Mouse (Mus musculus) stomach, postnatal 0 days (tissue): Measurements from ENCODE around the gene Mrm3. TPM values are rescaled to one million over a fixed set of nuclear protein-coding genes. Genes with fewer than 3 reads are reported as not detected.

Source experiments
- ATAC-seq: fragments of 200-750 bp; cut with Nextera tagmentation; 2 replicates; pipeline ENCODE4 v1.8.0; 2017; ENCODE audit not compliant: low FRiP score, low TSS enrichment
- DNase-seq: peaks from one replicate; pipeline ENCODE4 v3.0.0-alpha.2; 2016; ENCODE audit warnings: low spot score
- H3K27ac ChIP-seq: fragments of 300-500 bp; sonication (generic); replicated peaks from 2 replicates; pipeline ENCODE4 v1.5.1; 2014; ENCODE audit warnings: mild to moderate bottlenecking, control low read depth
- H3K27me3 ChIP-seq: fragments of 300-500 bp; sonication (generic); 2 replicates; pipeline ENCODE4 v1.6.1; 2014; ENCODE audit warnings: low read length; ENCODE audit not compliant: control insufficient read depth, insufficient read depth
- H3K36me3 ChIP-seq: fragments of 300-500 bp; sonication (generic); 2 replicates; pipeline ENCODE4 v1.6.1; 2014; ENCODE audit warnings: low read length, mixed read lengths; ENCODE audit not compliant: control insufficient read depth, insufficient read depth
- H3K4me1 ChIP-seq: fragments of 300-500 bp; sonication (generic); replicated peaks from 2 replicates; pipeline ENCODE4 v1.6.1; 2014; ENCODE audit warnings: antibody characterized with exemption; ENCODE audit not compliant: control insufficient read depth, insufficient read depth
- H3K4me2 ChIP-seq: fragments of 300-500 bp; sonication (generic); replicated peaks from 2 replicates; pipeline ENCODE4 v1.6.1; 2014; ENCODE audit warnings: low read depth, mild to moderate bottlenecking, control low read depth, moderate library complexity
- H3K4me3 ChIP-seq: fragments of 300-500 bp; sonication (generic); 2 replicates; pipeline ENCODE4 v1.5.1; 2014; ENCODE audit warnings: low read depth, low read length, control low read depth
- H3K9ac ChIP-seq: fragments of 300-500 bp; sonication (generic); 2 replicates; pipeline ENCODE4 v1.6.1; 2014; ENCODE audit warnings: mild to moderate bottlenecking, low read length, control low read depth, mixed read lengths
- H3K9me3 ChIP-seq: fragments of 300-500 bp; sonication (generic); 2 replicates; pipeline ENCODE4 v1.6.1; 2016; ENCODE audit warnings: low read length; ENCODE audit not compliant: control insufficient read depth
- CTCF ChIP-seq: IDR thresholded peaks from 2 replicates; pipeline ENCODE4 v1.5.1; 2016; ENCODE audit warnings: antibody characterized with exemption, low read depth, mild to moderate bottlenecking, moderate library complexity
- EP300 ChIP-seq: optimal IDR thresholded peaks from 2 replicates; pipeline ENCODE3; 2016; ENCODE audit warnings: antibody characterized with exemption
- WGBS: fragments of 180-500 bp; shearing (Covaris S2); extraction: QIAGEN DNeasy Blood & Tissue Kit; methylation state at CpG from one replicate; pipeline ENCODE4 v1.1.7; 2014; 5-methylcytosine and 5-hydroxymethylcytosine counted together
- polyA plus RNA-seq: library from polyadenylated mRNA; unstranded; fragments of >200 nt; fragmentation: Nextera tagmentation; extraction: Ambion mirVana; gene quantifications from 2 replicates; pipeline ENCODE4 v1.2.1, GENCODE M21; 2015

Gene Mrm3
- 13.4 and 14.7 TPM in 2 replicates for polyA plus RNA-seq

- Histone ChIP-seq H3K36me3 (0 out of 2 replicates have a peak, but pooled peaks cover 4% of the 10 kb centered on the region), H3K4me3 (peak within 1 kb of the TSS; percentile 87), H3K9ac (peak within 1 kb of the TSS; percentile 83), H3K4me2 (peak within 1 kb of the TSS; percentile 85), H3K9me3 (no peaks in the 10 kb centered on the region), H3K4me1 (no peaks in the 10 kb centered on the region), H3K27me3 (no peaks in the 10 kb centered on the region), H3K27ac (peak within 1 kb of the TSS; percentile 78; the same call in 1 of the 2 replicates)
- no peak for TF ChIP-seq CTCF
- TF ChIP-seq EP300: no peak
- ATAC-seq: peak; percentile 90
- peak; percentile 95 for DNase-seq
- under 1% methylated on average over 61 of the region's 61 CpGs for WGBS
Measured at GRCm38 (mm10) chr11:76242901-76243810, at the start of gene Mrm3, which contains the start of gene Glod4. TSS of gene Mrm3 (plus strand) at chr11:76243715. TSS of gene Glod4 (minus strand) at chr11:76243725.

DNA sequence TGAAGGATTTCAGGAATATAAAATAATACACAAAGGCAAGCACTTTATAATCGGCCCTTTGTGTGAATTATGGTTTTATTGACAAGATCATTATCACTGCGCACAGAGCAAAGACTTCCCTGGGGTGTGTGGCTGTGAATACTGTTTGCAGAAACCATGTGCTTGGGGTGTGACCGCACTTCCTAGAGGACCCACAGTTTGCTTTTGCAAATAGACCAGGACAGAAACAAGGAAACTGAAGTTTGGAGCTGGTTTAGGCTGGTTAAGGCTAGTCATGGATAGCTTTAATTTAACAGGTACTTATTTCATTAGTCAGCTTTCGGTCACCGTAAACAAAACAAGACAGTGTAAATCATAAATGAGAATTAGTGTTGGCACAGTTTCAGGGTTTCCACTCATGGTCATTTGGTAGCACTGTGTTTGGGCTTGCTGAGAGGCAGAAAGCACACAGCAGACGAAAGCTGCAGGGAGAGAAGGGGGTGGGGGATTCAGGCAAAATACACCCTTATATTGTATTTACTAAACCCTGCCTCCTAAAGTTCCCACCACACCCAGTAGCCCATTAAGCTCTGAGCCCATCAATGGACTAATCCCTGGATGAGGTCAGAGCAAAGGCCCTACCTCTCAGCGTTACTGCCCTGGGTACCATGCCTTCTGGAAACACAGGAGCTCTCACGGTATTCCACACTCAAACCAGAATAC, 47.1 kb upstream of the Mrm3 start:
- peak overlapping the region; percentile 92 for H3K27ac ChIP-seq
- H3K4me2 ChIP-seq: peak overlapping the region; percentile 17
- H3K36me3 ChIP-seq: no peaks in the 10 kb centered on the region
- 36% methylated on average over 8 of the region's 8 CpGs for WGBS
- DNase-seq: peak; percentile 60
- peak; percentile 95 for ATAC-seq
- H3K9me3 ChIP-seq: no peaks in the 10 kb centered on the region
- H3K4me1 ChIP-seq: no peaks in the 10 kb centered on the region
- TF ChIP-seq EP300 (no peak), CTCF (no peak)
- H3K27me3 ChIP-seq: no peaks in the 10 kb centered on the region
- H3K9ac ChIP-seq: no peak overlapping the region
- H3K4me3 ChIP-seq: no peak overlapping the region

DNA sequence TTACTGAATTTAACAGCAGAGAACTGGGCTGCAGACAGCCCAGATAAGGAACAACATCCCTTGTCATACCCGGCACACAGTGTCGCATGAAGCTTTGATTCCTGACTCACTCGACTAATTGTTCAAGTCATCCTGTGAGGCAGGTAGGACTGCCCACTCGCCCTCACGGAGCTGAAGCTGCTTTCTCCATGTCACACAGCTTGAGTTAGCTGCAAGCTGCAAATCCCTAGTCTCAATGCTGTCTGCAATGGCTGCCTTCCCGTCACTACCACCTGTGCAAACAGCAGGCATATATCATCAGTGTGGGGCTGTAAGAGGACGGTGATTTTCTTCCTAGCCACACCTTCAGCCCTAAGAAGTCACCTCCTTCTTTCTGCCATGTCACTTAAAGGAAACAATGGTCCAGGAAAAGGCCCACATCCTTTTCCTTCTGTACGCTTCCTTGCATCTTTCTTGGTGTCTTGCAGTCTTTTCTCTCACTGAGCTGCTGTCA, 46.5 kb upstream of the Mrm3 start:
- no peak for TF ChIP-seq EP300
- TF ChIP-seq CTCF: no peak
- peak; percentile 50 for ATAC-seq
- H3K4me3 ChIP-seq: no peak overlapping the region

GRCm38 (mm10) chr11:76201761-76202674, 41.5 kb upstream of the Mrm3 start:
- peak overlapping the region; percentile 97 for H3K4me2 ChIP-seq

More for the DNA sequence above, 46.5 kb upstream of the Mrm3 start:
- Histone ChIP-seq H3K36me3 (no peaks in the 10 kb centered on the region), H3K27ac (peak overlapping the region; percentile 92), H3K4me1 (no peaks in the 10 kb centered on the region), H3K9ac (no peak overlapping the region), H3K27me3 (no peaks in the 10 kb centered on the region), H3K9me3 (no peaks in the 10 kb centered on the region), H3K4me2 (0 out of 2 replicates have a peak overlapping the region, but pooled peaks have one; percentile 23)
- 33% methylated on average over 8 of the region's 8 CpGs for WGBS
- peak; percentile 44 for DNase-seq

DNA sequence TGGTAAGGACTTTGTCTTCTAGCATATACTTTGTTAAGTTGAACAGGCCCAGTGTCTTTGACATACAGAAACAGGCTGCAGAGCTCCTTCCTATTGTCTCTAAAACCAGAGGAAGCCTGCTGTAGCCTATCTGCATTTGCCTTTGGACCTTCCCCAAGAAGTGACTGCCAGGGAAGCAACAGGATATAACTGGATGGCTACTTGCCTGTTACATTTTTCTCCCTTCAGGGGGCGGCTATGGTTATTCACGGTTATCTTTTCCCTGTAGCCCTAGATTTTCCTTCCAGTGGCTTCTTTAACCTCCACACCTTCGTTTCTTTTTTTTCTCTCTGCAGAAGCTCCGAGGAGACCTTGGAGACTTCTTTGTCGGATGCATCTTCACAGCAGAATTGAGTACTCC, 36.7 kb upstream of the Mrm3 start:
- Histone ChIP-seq H3K4me2 (no peak overlapping the region), H3K4me3 (no peak overlapping the region), H3K9ac (no peak overlapping the region), H3K27ac (no peak overlapping the region), H3K9me3 (no peaks in the 10 kb centered on the region), H3K36me3 (peaks cover 11% of the 10 kb centered on the region; the same call in 1 of the 2 replicates), H3K4me1 (no peaks in the 10 kb centered on the region; the same call in 1 of the 2 replicates), H3K27me3 (no peaks in the 10 kb centered on the region)
- no peak for DNase-seq
- TF ChIP-seq EP300 (no peak), CTCF (no peak)
- ATAC-seq: no peak
- 88% methylated on average over 5 of the region's 5 CpGs for WGBS

More at GRCm38 (mm10) chr11:76201761-76202674, 41.5 kb upstream of the Mrm3 start:
- peak overlapping the region; percentile 86 for H3K9ac ChIP-seq
- peak; percentile 94 for DNase-seq
- TF ChIP-seq CTCF (peak; percentile 25; the same call in 1 of the 2 replicates), EP300 (no peak)
- H3K4me3 ChIP-seq: peak overlapping the region; percentile 91
- H3K9me3 ChIP-seq: no peaks in the 10 kb centered on the region
- H3K4me1 ChIP-seq: no peaks in the 10 kb centered on the region
- H3K36me3 ChIP-seq: no peaks in the 10 kb centered on the region
- H3K27me3 ChIP-seq: no peaks in the 10 kb centered on the region
- peak; percentile 98 for ATAC-seq
- H3K27ac ChIP-seq: peak overlapping the region; percentile 90
- under 1% methylated on average over 56 of the region's 90 CpGs for whole genome bisulfite sequencing
